Mouse (Mus musculus) forebrain, postnatal 0 days (tissue): ENCODE results near the gene Aldh3b3. TPM values are rescaled to one million over a fixed set of nuclear protein-coding genes. Genes with fewer than 3 reads are reported as not detected.
"Not testable (repeated sequence)": the region's sequence is repeated elsewhere in the genome, so short reads cannot be mapped to it uniquely, and the experiment has no call there.

Experiments used
- ATAC-seq: fragments of 200-750 bp; cut with Nextera tagmentation; 2 replicates; pipeline ENCODE4 v1.8.0; 2017; ENCODE audit warnings: mild to moderate bottlenecking, moderate library complexity
- DNase-seq: peaks from one replicate; pipeline ENCODE4 v3.0.0-alpha.2; 2015
- H3K27ac ChIP-seq: fragments of 300-500 bp; sonication (generic); 2 replicates; pipeline ENCODE4 v1.5.1; 2014; ENCODE audit warnings: low read depth, mild to moderate bottlenecking, antibody characterized with exemption, low read length, moderate library complexity, mixed read lengths
- H3K27me3 ChIP-seq: fragments of 300-500 bp; sonication (generic); 2 replicates; pipeline ENCODE4 v1.6.1; 2014; ENCODE audit warnings: mild to moderate bottlenecking, low read length, mixed read lengths; ENCODE audit not compliant: insufficient read depth
- H3K36me3 ChIP-seq: fragments of 300-500 bp; sonication (generic); 2 replicates; pipeline ENCODE4 v1.6.1; 2014; ENCODE audit warnings: mild to moderate bottlenecking, moderate library complexity; ENCODE audit not compliant: insufficient read depth
- H3K4me1 ChIP-seq: fragments of 300-500 bp; sonication (generic); 2 replicates; pipeline ENCODE4 v1.6.1; 2014; ENCODE audit warnings: antibody characterized with exemption; ENCODE audit not compliant: insufficient read depth
- H3K4me2 ChIP-seq: fragments of 300-500 bp; sonication (generic); 2 replicates; pipeline ENCODE4 v1.6.1; 2014; ENCODE audit warnings: low read depth, mild to moderate bottlenecking, moderate library complexity
- H3K4me3 ChIP-seq: fragments of 300-500 bp; sonication (generic); 2 replicates; pipeline ENCODE4 v1.5.1; 2014; ENCODE audit warnings: low read depth, low read length, mixed read lengths
- H3K9ac ChIP-seq: fragments of 300-500 bp; sonication (generic); 2 replicates; pipeline ENCODE4 v1.6.1; 2014; ENCODE audit warnings: mild to moderate bottlenecking
- H3K9me3 ChIP-seq: fragments of 300-500 bp; sonication (generic); 2 replicates; pipeline ENCODE4 v1.6.1; 2016; ENCODE audit warnings: low read length
- CTCF ChIP-seq: sonication (generic); IDR thresholded peaks from 2 replicates; pipeline ENCODE4 v1.5.1; 2016; ENCODE audit warnings: antibody characterized with exemption, control low read depth, low read depth
- WGBS: fragments of 180-500 bp; shearing (Covaris S2); extraction: QIAGEN DNeasy Blood & Tissue Kit; methylation state at CpG from one replicate; pipeline ENCODE4 v1.1.7; 2014; 5-methylcytosine and 5-hydroxymethylcytosine counted together
- polyA plus RNA-seq: library from polyadenylated mRNA; unstranded; fragments of >200 nt; fragmentation: Nextera tagmentation; extraction: Ambion mirVana; gene quantifications from 2 replicates; pipeline ENCODE4 v1.2.1, GENCODE M21; 2015
- total RNA-seq: library from RNA; depleted of rRNA; stranded (reverse); fragments of >200 nt; gene quantifications from 2 replicates; pipeline ENCODE4 v1.2.3, GENCODE M21; 2014

Gene Aldh3b3
- total and polyA plus RNA-seq, 2 experiments from 2014 or later = not detected

DNA sequence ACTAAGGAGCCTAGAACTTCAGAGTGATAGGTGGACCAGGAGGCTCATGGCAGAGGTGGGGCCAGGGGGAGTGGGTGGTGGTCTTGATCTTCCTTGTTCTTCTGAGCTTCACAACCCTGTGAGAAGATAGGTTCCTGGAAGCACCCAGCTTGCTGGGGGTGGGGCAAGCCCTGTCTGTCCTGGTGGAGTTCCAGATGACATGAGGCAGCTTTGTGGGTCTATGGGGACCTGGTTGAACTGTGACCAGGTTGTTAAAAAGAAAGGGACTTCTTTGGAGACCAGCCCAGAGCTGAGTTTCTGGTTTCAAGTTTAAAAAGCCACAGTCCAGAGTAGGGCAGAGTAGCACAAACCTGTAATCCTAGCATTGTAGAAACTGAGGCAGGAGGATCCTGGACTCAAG is 585 bp downstream of the Aldh3b3 start:
- no peak for DNase-seq
- no peak overlapping the region for H3K27ac ChIP-seq
- no peak overlapping the region for H3K4me2 ChIP-seq
- ATAC-seq = no peak
- TF ChIP-seq CTCF = no peak
- H3K36me3 ChIP-seq = no peaks in the 10 kb centered on the region
- no peaks in the 10 kb centered on the region; the same call in 1 of the 2 replicates for H3K27me3 ChIP-seq
- H3K4me3 ChIP-seq = no peak overlapping the region
- H3K9ac ChIP-seq = no peak overlapping the region
- H3K9me3 ChIP-seq = no peaks in the 10 kb centered on the region
- no peaks in the 10 kb centered on the region for H3K4me1 ChIP-seq

DNA sequence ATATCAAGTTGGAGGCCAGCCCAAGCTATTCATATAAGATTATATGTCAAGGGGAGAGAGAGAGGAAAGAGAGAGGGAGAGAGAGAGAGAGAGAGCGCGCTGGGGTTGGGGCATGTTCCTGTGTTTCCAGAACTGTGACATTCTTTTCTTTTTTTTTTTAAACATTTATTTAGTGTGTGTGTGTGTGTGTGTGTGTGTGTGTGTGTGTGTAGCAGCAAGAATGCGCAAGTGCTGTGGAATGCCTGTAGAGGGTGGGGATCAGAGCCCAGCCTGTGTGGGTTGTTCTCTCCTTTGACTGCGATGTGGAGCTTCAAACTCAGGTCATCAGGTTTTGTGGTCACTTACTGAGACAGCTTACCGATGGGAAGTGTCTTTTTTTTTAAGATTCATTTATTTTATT is 1.8 kb downstream of the Aldh3b3 start:
- no peaks in the 10 kb centered on the region for H3K9me3 ChIP-seq
- H3K4me1 ChIP-seq = no peaks in the 10 kb centered on the region
- H3K27me3 ChIP-seq = no peaks in the 10 kb centered on the region; the same call in 1 of the 2 replicates
- H3K36me3 ChIP-seq = no peaks in the 10 kb centered on the region
- ATAC-seq (no peak), DNase-seq (no peak)
- no peak overlapping the region for H3K27ac ChIP-seq
- TF ChIP-seq CTCF = no peak
- H3K9ac ChIP-seq = no peak overlapping the region
- 77% methylated on average over 5 of the region's 5 CpGs for WGBS
- no peak overlapping the region for H3K4me2 ChIP-seq
- H3K4me3 ChIP-seq = no peak overlapping the region

DNA sequence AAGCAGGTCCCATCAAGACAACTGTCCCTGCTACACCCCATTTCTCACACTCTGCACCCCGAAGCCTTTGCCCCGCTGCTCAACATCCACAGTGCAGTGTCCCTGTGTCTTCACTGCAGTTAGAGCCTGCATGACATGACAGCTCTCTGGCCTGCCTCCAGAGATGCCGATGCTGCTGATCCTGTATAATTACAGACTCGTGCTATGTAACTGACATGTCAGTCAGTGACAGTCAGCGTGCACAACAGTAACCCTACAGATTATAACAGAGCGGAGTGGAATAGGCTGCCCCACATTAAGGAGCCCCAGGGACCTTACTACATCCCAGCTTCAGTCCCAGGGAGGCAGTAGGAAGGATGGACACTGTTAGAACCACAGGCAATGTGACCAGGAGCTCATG is 3.4 kb downstream of the Aldh3b3 start:
- not testable (repeated sequence) for H3K4me3 ChIP-seq, H3K9ac ChIP-seq, H3K9me3 ChIP-seq, H3K27ac ChIP-seq, DNase-seq, H3K4me1 ChIP-seq, H3K27me3 ChIP-seq, H3K36me3 ChIP-seq, H3K4me2 ChIP-seq
- 54% methylated on average over 6 of the region's 6 CpGs for WGBS
- ATAC-seq = peak; percentile 74

DNA sequence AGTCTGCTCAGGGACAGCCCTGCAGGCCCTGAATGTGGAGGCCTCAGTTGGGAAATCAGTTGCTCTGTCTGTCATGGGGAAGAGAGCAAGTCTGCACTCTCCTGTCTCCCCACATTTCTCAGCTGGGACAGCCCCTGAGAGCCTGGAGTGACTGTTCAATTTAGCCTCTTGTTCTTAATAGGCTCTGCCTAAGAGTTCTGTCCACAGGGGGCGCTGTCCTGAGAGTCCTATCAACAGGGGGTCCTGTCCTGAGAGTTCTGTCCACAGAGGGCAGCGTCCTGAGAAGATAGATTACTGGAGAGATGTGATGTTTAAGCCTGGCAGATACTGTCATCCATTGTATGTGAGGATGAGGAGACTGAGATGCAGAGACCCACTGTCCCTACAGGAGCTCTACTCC is 4.0 kb downstream of the Aldh3b3 start:
- H3K4me3 ChIP-seq = no peak overlapping the region
- ATAC-seq (no peak), DNase-seq (no peak)
- TF ChIP-seq CTCF = peak; percentile 30; the same call in 1 of the 2 replicates
- no peak overlapping the region for H3K9ac ChIP-seq
- H3K27ac ChIP-seq = no peak overlapping the region
- no peaks in the 10 kb centered on the region for H3K9me3 ChIP-seq
- H3K4me1 ChIP-seq = no peaks in the 10 kb centered on the region
- WGBS = 16% methylated on average over 2 of the region's 2 CpGs
- H3K27me3 ChIP-seq = no peaks in the 10 kb centered on the region
- H3K36me3 ChIP-seq = no peaks in the 10 kb centered on the region
- no peak overlapping the region for H3K4me2 ChIP-seq

DNA sequence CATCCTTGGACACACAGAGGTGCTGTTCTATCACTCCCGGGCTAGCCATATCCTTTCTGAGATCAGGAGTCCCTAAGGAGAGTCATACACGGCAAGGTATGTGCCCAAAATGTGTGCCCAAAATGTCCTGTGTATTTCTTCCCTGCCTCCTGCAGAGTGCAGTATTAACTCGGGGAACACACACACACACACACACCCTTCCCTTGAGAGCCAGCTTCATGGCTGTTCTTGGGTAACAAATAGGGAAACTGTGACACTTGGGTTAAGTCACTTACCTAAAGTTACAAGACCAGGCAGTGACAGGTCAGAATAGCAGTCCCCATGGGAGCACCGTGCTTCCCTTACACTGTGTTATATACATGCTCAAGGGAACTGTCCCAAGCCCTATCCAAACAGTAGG is 5.6 kb downstream of the Aldh3b3 start:
- no peak overlapping the region for H3K4me2 ChIP-seq
- ATAC-seq (no peak), DNase-seq (no peak)
- TF ChIP-seq CTCF = no peak
- no peak overlapping the region for H3K27ac ChIP-seq
- H3K4me1 ChIP-seq = no peaks in the 10 kb centered on the region
- 73% methylated on average over 4 of the region's 4 CpGs for WGBS
- no peak overlapping the region for H3K9ac ChIP-seq
- H3K9me3 ChIP-seq = no peaks in the 10 kb centered on the region
- no peaks in the 10 kb centered on the region for H3K36me3 ChIP-seq
- H3K27me3 ChIP-seq = no peaks in the 10 kb centered on the region
- no peak overlapping the region for H3K4me3 ChIP-seq

DNA sequence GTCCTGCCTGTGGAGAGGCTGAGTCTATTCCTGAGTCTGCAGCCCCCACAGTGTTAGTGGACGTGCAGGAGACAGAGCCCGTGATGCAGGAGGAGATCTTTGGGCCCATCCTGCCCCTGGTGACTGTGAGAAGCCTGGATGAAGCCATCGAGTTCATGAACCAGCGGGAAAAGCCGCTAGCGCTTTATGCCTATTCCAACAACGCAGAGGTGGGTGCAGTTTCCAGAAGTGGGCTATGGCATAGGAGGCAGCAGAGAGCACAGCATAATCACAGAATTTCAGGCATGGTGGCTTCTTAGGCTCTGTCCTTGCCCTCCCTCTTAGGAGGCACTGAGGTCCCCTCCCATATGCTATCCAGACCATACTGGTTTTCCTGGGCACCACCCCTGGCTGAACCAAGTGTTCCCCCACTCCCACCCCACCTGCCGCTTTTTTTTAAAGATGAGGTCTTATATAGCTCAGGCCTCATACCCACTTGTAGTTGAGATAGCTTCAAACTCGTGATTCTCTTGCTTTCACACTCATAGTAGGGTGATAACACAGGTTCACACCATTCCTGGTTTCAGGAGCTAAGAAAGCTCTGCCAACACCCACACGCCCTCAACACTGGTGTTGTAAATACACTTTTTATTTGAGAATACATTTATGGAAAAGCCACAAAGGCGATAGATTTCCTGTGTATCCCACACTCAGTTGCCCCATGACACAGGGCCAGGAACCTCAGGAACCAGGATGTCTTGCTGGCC is 8.1 kb downstream of the Aldh3b3 start:
- Histone ChIP-seq H3K4me2 (no peak overlapping the region), H3K36me3 (no peaks in the 10 kb centered on the region), H3K4me1 (no peaks in the 10 kb centered on the region), H3K9me3 (no peaks in the 10 kb centered on the region), H3K4me3 (no peak overlapping the region), H3K9ac (no peak overlapping the region), H3K27ac (no peak overlapping the region), H3K27me3 (no peaks in the 10 kb centered on the region)
- DNase-seq (peak; percentile 40), ATAC-seq (no peak)
- peak; percentile 52 for TF ChIP-seq CTCF
- WGBS = 69% methylated on average over 11 of the region's 11 CpGs

DNA sequence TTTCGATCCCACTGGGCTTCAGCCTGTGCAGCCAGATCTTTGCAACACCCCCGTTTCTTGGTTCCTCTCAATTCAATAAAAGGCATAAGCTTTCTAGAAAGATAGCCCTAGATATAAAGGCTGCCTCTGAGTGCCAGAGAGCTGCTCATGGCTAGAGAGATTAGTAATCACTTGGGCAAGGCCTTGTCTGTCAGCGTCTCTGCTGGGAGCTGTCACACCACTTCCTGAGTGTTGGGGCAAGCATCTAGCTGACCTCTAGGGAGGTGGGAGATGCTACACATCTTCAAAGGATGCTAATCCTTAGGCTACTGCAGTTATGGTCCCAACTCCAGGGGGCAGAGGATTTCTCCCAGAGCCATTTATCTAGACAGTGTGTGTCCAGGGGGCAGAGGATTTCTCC is 8.8 kb downstream of the Aldh3b3 start:
- H3K4me2 ChIP-seq = no peak overlapping the region
- no peaks in the 10 kb centered on the region for H3K27me3 ChIP-seq
- DNase-seq = no peak
- H3K4me1 ChIP-seq = no peaks in the 10 kb centered on the region
- no peak for ATAC-seq
- H3K9ac ChIP-seq = no peak overlapping the region
- no peak overlapping the region for H3K4me3 ChIP-seq
- no peaks in the 10 kb centered on the region for H3K9me3 ChIP-seq
- 69% methylated on average over 3 of the region's 3 CpGs for WGBS
- no peak for TF ChIP-seq CTCF
- H3K36me3 ChIP-seq = no peaks in the 10 kb centered on the region
- H3K27ac ChIP-seq = no peak overlapping the region
